Mouse (Mus musculus): ENCODE measurements around the gene Kir3dl1. TPM values are rescaled to one million over a fixed set of nuclear protein-coding genes. Genes with fewer than 3 reads are reported as not detected.

Kir3dl1 gene
- polyA plus RNA-seq (2012; rRNA removed; ENCODE audit: low replicate concordance) = not detected in 2 replicates

GRCm38 (mm10) chrX:136517699-136518098, at the start of gene Kir3dl1:
Gene Kir3dl1 (plus strand): TSS chrX:136517999.

GRCm38 (mm10) chrX:136543956-136544355, 26.2 kb downstream of the Kir3dl1 start, which contains the start of gene Kir3dl2:
Gene Kir3dl2 (minus strand): TSS chrX:136544056.

Other genes with a start within 250 kb of the Kir3dl1 start
- gene Bex3, start 247.7 kb upstream of the Kir3dl1 start, polyA plus RNA-seq (2012; rRNA removed; ENCODE audit: low replicate concordance) = 6.1 and 6.4 TPM in 2 replicates
- gene Kir3dl2, start 26.1 kb downstream of the Kir3dl1 start, polyA plus RNA-seq (2012; rRNA removed; ENCODE audit: low replicate concordance) = not detected in 2 replicates
- gene Tceal3, start 72.8 kb downstream of the Kir3dl1 start, polyA plus RNA-seq (2012; rRNA removed; ENCODE audit: low replicate concordance) = 0.56 and 1.1 TPM in 2 replicates
- gene Tceal1, start 190.0 kb downstream of the Kir3dl1 start, polyA plus RNA-seq (2012; rRNA removed; ENCODE audit: low replicate concordance) = 0.13 and 0.20 TPM in 2 replicates
- gene Morf4l2, start 225.7 kb downstream of the Kir3dl1 start, polyA plus RNA-seq (2012; rRNA removed; ENCODE audit: low replicate concordance) = 8.0 and 8.5 TPM in 2 replicates